Mouse (Mus musculus) CH12.LX (cell line): ENCODE measurements around the gene Cldn10. TPM values are rescaled to one million over a fixed set of nuclear protein-coding genes. Genes with fewer than 3 reads are reported as not detected.

Experiments used
- DNase-seq: peaks from one replicate; pipeline ENCODE4 v3.0.0-alpha.2; 2013; ENCODE audit errors: extremely low read depth
- H3K27ac ChIP-seq: 2 replicates; pipeline ENCODE4 v1.5.1; 2012; ENCODE audit warnings: low read depth, mild to moderate bottlenecking, control low read depth, moderate library complexity; ENCODE audit not compliant: insufficient read depth
- H3K27me3 ChIP-seq: replicated peaks from 2 replicates; pipeline ENCODE3; 2012; ENCODE audit warnings: inconsistent platforms
- H3K36me3 ChIP-seq, 2 experiments: replicated peaks in 1 of 2; 2 replicates each; pipeline versions ENCODE3 to v1.6.1; 2012; ENCODE audit warnings: inconsistent platforms in 1 of 2, low read length in 1 of 2, mild to moderate bottlenecking in 1 of 2, mixed read lengths in 1 of 2, moderate library complexity in 1 of 2; ENCODE audit not compliant: control insufficient read depth in 1 of 2, insufficient read depth in 1 of 2
- H3K4me1 ChIP-seq, 2 experiments: 2 replicates each; pipeline ENCODE4 v1.6.1; 2012; ENCODE audit warnings: inconsistent platforms in 1 of 2, moderate library complexity in 1 of 2; ENCODE audit not compliant: insufficient read depth in 2 of 2, control insufficient read depth in 1 of 2
- H3K4me2 ChIP-seq: 2 replicates; pipeline ENCODE4 v1.6.1; 2012; ENCODE audit warnings: low read depth, mild to moderate bottlenecking, control low read depth; ENCODE audit not compliant: poor library complexity, insufficient read depth, severe bottlenecking
- H3K4me3 ChIP-seq, 3 experiments: fragments of 150-350 bp in 1 of 3; sonication (generic) in 1 of 3; replicated peaks in 1 of 3; 2 replicates each; pipeline versions ENCODE3 to v1.5.1; 2011 to 2012; ENCODE audit warnings: low read depth in 2 of 3, low read length in 2 of 3, mild to moderate bottlenecking in 2 of 3, moderate library complexity in 2 of 3, control low read depth in 1 of 3, improper control_type of control experiment in 1 of 3, inconsistent platforms in 1 of 3, mixed read lengths in 1 of 3; ENCODE audit not compliant: poor library complexity in 1 of 3
- H3K79me2 ChIP-seq: replicated peaks from 2 replicates; pipeline ENCODE4 v1.6.1; 2012; ENCODE audit warnings: mild to moderate bottlenecking, moderate library complexity; ENCODE audit not compliant: control insufficient read depth, poor library complexity, insufficient read depth, severe bottlenecking; ENCODE audit errors: extremely low read depth
- H3K9ac ChIP-seq: 2 replicates; pipeline ENCODE4 v1.6.1; 2012; ENCODE audit warnings: low read depth, mild to moderate bottlenecking, control low read depth, moderate library complexity; ENCODE audit not compliant: insufficient read depth
- H3K9me3 ChIP-seq: replicated peaks from 2 replicates; pipeline ENCODE3; 2012; ENCODE audit warnings: low read length, inconsistent platforms, mixed read lengths
- BHLHE40 ChIP-seq: IDR thresholded peaks from 2 replicates; pipeline ENCODE4 v1.6.1; 2011; ENCODE audit warnings: mild to moderate bottlenecking, low read depth, low read length, improper control_type of control experiment
- CHD1 ChIP-seq: IDR thresholded peaks from 2 replicates; pipeline ENCODE4 v1.6.1; 2012; ENCODE audit warnings: low read depth, low read length, improper control_type of control experiment, inconsistent platforms
- CHD2 ChIP-seq: IDR thresholded peaks from 2 replicates; pipeline ENCODE4 v1.6.1; 2011; ENCODE audit warnings: low read length, improper control_type of control experiment
- CTCF ChIP-seq, 2 experiments: IDR thresholded peaks in 1 of 2; conservative IDR thresholded peaks in 1 of 2; 2 replicates each; pipeline ENCODE4 v1.5.1; 2011 to 2012; ENCODE audit warnings: low read depth in 2 of 2, low read length in 2 of 2, improper control_type of control experiment in 1 of 2, inconsistent platforms in 1 of 2, mild to moderate bottlenecking in 1 of 2, moderate library complexity in 1 of 2
- E2F4 ChIP-seq: IDR thresholded peaks from 2 replicates; pipeline ENCODE4 v1.6.1; 2011; ENCODE audit warnings: low read depth, low read length, improper control_type of control experiment; ENCODE audit not compliant: insufficient replicate concordance
- ELF1 ChIP-seq: IDR thresholded peaks from 2 replicates; pipeline ENCODE4 v1.6.1; 2014; ENCODE audit warnings: low read depth, mild to moderate bottlenecking, inconsistent platforms, low read length, improper control_type of control experiment
- ETS1 ChIP-seq: conservative IDR thresholded peaks from 2 replicates; pipeline ENCODE4 v1.6.1; 2012; ENCODE audit warnings: low read depth, mild to moderate bottlenecking, inconsistent platforms, low read length, improper control_type of control experiment, moderate library complexity
- HCFC1 ChIP-seq: IDR thresholded peaks from 2 replicates; pipeline ENCODE4 v1.6.1; 2012; ENCODE audit warnings: low read depth, mild to moderate bottlenecking, inconsistent platforms, low read length, improper control_type of control experiment
- MAFK ChIP-seq: IDR thresholded peaks from 2 replicates; pipeline ENCODE4 v1.6.1; 2011; ENCODE audit warnings: low read length, improper control_type of control experiment; ENCODE audit not compliant: insufficient replicate concordance
- MAZ ChIP-seq: IDR thresholded peaks from 2 replicates; pipeline ENCODE4 v1.6.1; 2012; ENCODE audit warnings: low read depth, mild to moderate bottlenecking, inconsistent platforms, low read length, improper control_type of control experiment, moderate library complexity
- MXI1 ChIP-seq: IDR thresholded peaks from 2 replicates; pipeline ENCODE4 v1.6.1; 2011; ENCODE audit warnings: mild to moderate bottlenecking, low read depth, low read length, improper control_type of control experiment
- NRF1 ChIP-seq: IDR thresholded peaks from 2 replicates; pipeline ENCODE4 v1.6.1; 2014; ENCODE audit warnings: low read depth, mild to moderate bottlenecking, inconsistent platforms, low read length, improper control_type of control experiment, moderate library complexity
- RCOR1 ChIP-seq: conservative IDR thresholded peaks from 2 replicates; pipeline ENCODE4 v1.6.1; 2012; ENCODE audit warnings: low read depth, mild to moderate bottlenecking, inconsistent platforms, low read length, improper control_type of control experiment
- SIN3A ChIP-seq: IDR thresholded peaks from 2 replicates; pipeline ENCODE4 v1.6.1; 2012; ENCODE audit warnings: low read length, improper control_type of control experiment, inconsistent platforms
- TBP ChIP-seq: conservative IDR thresholded peaks from 2 replicates; pipeline ENCODE4 v1.6.1; 2011; ENCODE audit warnings: low read depth, low read length, improper control_type of control experiment
- TCF12 ChIP-seq: IDR thresholded peaks from 2 replicates; pipeline ENCODE4 v1.6.1; 2014; ENCODE audit warnings: low read depth, mild to moderate bottlenecking, inconsistent platforms, low read length, improper control_type of control experiment
- ZNF384 ChIP-seq: IDR thresholded peaks from 2 replicates; pipeline ENCODE4 v1.6.1; 2012; ENCODE audit warnings: low read depth, low read length, improper control_type of control experiment, inconsistent platforms
- dilution Hi-C: fragments of 300-500 bp; cut with MboI; formaldehyde crosslinking; loops from 2 replicates; pipeline ENCODE4 v1.14.3; 2020; ENCODE audit warnings: low sequenced_read_pairs; ENCODE audit not compliant: extremely low pct_unique_long_range_greater_than_20kb, extremely low pct_ligation_motif_present
- in situ Hi-C: fragments of 300-500 bp; cut with MboI; formaldehyde crosslinking; loops from 3 replicates; pipeline ENCODE4 v1.14.3; 2019; ENCODE audit warnings: low sequenced_read_pairs, low pct_ligation_motif_present, low pct_unique_long_range_greater_than_20kb, mixed read lengths
- polyA plus RNA-seq: library from polyadenylated mRNA; unstranded; fragments of >175 nt; gene quantifications from 2 replicates; pipeline ENCODE4 v1.2.1, GENCODE M21; 2012; ENCODE audit warnings: low read depth; ENCODE audit not compliant: insufficient read length
- total RNA-seq, 2 experiments: library from RNA; depleted of rRNA; stranded (reverse); fragments of 300-350 nt in 1 of 2; fragments of >200 nt in 1 of 2; gene quantifications; 2 replicates each; pipeline ENCODE4 v1.2.3; 2012 to 2014

Cldn10 gene
- total and polyA plus RNA-seq, 3 experiments: not detected

DNA sequence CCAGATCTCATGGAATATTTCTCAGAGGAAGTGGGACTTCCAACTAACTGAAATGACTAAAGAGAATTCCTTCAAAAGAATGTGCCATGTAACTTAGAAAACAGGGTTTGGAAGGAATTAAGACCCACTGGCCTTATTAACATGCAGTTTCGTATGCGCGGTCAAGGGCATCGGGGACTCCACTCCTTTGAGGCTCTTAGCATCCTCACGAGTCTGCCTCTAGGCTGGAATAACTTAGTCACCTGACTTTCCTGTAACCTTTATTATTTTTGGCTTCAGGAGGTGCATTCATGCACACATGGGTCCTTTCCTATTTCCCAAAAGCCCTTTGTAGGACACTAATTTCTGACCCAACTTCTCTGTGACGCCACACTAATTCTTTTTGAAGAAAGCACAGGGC is 45.5 kb downstream of the Cldn10 start:
- H3K4me1 ChIP-seq: 0 out of 4 replicates have a peak, but pooled peaks cover 0 to 2% of the 10 kb centered on the region in 2 experiments
- H3K27me3 ChIP-seq: no peaks in the 10 kb centered on the region
- no peak overlapping the region for H3K4me2 ChIP-seq
- in situ Hi-C loops: no loop called here
- H3K9me3 ChIP-seq: no peaks in the 10 kb centered on the region
- no peaks in the 10 kb centered on the region for H3K36me3 ChIP-seq
- H3K79me2 ChIP-seq: no peaks in the 10 kb centered on the region
- H3K27ac ChIP-seq: no peak overlapping the region
- TF ChIP-seq HCFC1: no peak
- no peak for TF ChIP-seq ZNF384
- TF ChIP-seq SIN3A: no peak
- no peak for TF ChIP-seq RCOR1
- no peak for TF ChIP-seq MXI1
- TF ChIP-seq TCF12: no peak
- TF ChIP-seq MAFK: no peak
- TF ChIP-seq MAZ: no peak
- TF ChIP-seq CHD1: no peak
- TF ChIP-seq CTCF (conservative IDR thresholded peaks at IDR 0.05 in 1 of 2, IDR thresholded peaks at IDR 0.05 in 1 of 2; ENCODE audit: low read depth in 2 of 2, low read length in 2 of 2): no peak
- no peak for TF ChIP-seq TBP
- no peak for TF ChIP-seq NRF1
- no peak for TF ChIP-seq CHD2
- TF ChIP-seq ELF1: no peak
- no peak for TF ChIP-seq E2F4
- TF ChIP-seq, all 38 proteins: peak for 0
- Histone ChIP-seq H3K9ac (no peak overlapping the region), H3K4me3 (no peak overlapping the region)
- dilution Hi-C loops: no loop called here
- DNase-seq: no peak

DNA sequence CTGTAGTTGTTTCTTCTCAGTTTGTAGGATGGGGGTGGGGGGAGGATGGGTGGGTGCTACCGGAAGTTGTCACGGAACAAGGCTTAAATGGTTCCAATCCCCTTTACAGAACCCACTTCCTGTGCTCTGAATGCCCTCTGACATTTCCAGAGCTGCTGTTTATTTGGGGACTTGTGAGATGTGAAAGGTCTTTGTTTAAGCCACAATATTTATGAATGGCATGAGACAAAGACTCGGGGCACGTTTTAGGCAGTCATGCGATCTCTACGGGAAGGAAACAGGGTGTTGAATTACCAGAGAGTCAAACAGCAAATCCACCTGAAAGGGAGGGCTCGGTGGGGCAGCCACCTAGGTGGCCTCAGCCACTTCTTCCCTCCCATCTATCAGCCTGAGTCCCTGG is 46.6 kb downstream of the Cldn10 start:
- H3K4me3 ChIP-seq: no peak overlapping the region
- H3K27me3 ChIP-seq: no peaks in the 10 kb centered on the region
- in situ Hi-C loops (no loop called here), dilution Hi-C loops (no loop called here)
- no peak overlapping the region for H3K9ac ChIP-seq
- H3K27ac ChIP-seq: no peak overlapping the region
- TF ChIP-seq BHLHE40: peak; percentile 54; the same call in 1 of the 2 replicates
- TF ChIP-seq ETS1: no peak
- TF ChIP-seq, all 38 proteins: peak for 1
- H3K79me2 ChIP-seq: no peaks in the 10 kb centered on the region
- 0 out of 4 replicates have a peak, but pooled peaks cover 0 to 2% of the 10 kb centered on the region in 2 experiments for H3K4me1 ChIP-seq
- H3K4me2 ChIP-seq: peak overlapping the region; percentile 13; the same call in 1 of the 2 replicates
- DNase-seq: no peak
- no peaks in the 10 kb centered on the region for H3K9me3 ChIP-seq
- H3K36me3 ChIP-seq: no peaks in the 10 kb centered on the region
